Mouse (Mus musculus) myocyte (in vitro differentiated cells): Measurements from ENCODE around the gene Zfp213. TPM values are rescaled to one million over a fixed set of nuclear protein-coding genes. Genes with fewer than 3 reads are reported as not detected.
A peak's percentile ranks its signal among the peaks of the same experiment; 100 is the strongest.

ENCODE experiments used
- H3K27me3 ChIP-seq: one replicate; pipeline ENCODE4 v1.6.1; 2011; ENCODE audit not compliant: control insufficient read depth, insufficient read depth, insufficient read length
- H3K36me3 ChIP-seq: one replicate; pipeline ENCODE4 v1.6.1; 2011; ENCODE audit not compliant: control insufficient read depth, insufficient read depth
- H3K4me2 ChIP-seq: one replicate; pipeline ENCODE4 v1.6.1; 2011; ENCODE audit warnings: low read depth, control low read depth
- H3K4me3 ChIP-seq: one replicate; pipeline ENCODE4 v1.5.1; 2011; ENCODE audit warnings: mild to moderate bottlenecking, control low read depth, moderate library complexity
- H3K79me2 ChIP-seq: one replicate; pipeline ENCODE4 v1.6.1; 2011; ENCODE audit not compliant: control insufficient read depth, insufficient read depth
- H3ac ChIP-seq: one replicate; pipeline ENCODE4 v1.6.1; 2011; ENCODE audit not compliant: control insufficient read depth, insufficient read length
- CEBPB ChIP-seq: IDR thresholded peaks from 2 replicates; pipeline ENCODE4 v1.6.1; 2011; ENCODE audit warnings: mild to moderate bottlenecking, moderate library complexity; ENCODE audit not compliant: poor library complexity, insufficient read depth, severe bottlenecking
- E2F4 ChIP-seq: IDR thresholded peaks from one replicate; pipeline ENCODE4 v1.6.1; 2011; ENCODE audit warnings: mild to moderate bottlenecking, control low read depth, moderate library complexity; ENCODE audit not compliant: insufficient read depth
- MAX ChIP-seq: IDR thresholded peaks from one replicate; pipeline ENCODE4 v1.6.1; 2011; ENCODE audit warnings: low read depth, mild to moderate bottlenecking, control low read depth
- MYOD1 ChIP-seq, 3 experiments: IDR thresholded peaks; one replicate each; pipeline ENCODE4 v1.6.1; 2011; ENCODE audit warnings: control low read depth in 2 of 3, low read depth in 2 of 3, mild to moderate bottlenecking in 2 of 3, moderate library complexity in 1 of 3; ENCODE audit not compliant: insufficient read length in 2 of 3, control insufficient read depth in 1 of 3
- MYOG ChIP-seq, 3 experiments: IDR thresholded peaks; one replicate each; pipeline ENCODE4 v1.6.1; 2011; ENCODE audit warnings: control low read depth in 2 of 3, low read depth in 2 of 3, mild to moderate bottlenecking in 2 of 3; ENCODE audit not compliant: insufficient read length in 2 of 3, control insufficient read depth in 1 of 3, insufficient read depth in 1 of 3
- POLR2A ChIP-seq: IDR thresholded peaks from one replicate; pipeline ENCODE4 v1.6.1; 2011; ENCODE audit warnings: low read depth, mild to moderate bottlenecking, control low read depth, moderate library complexity; ENCODE audit not compliant: insufficient read length
- POLR2AphosphoS2 ChIP-seq: IDR thresholded peaks from one replicate; pipeline ENCODE4 v1.6.1; 2011; ENCODE audit warnings: low read depth, control low read depth; ENCODE audit not compliant: insufficient read length
- REST ChIP-seq: IDR thresholded peaks from one replicate; pipeline ENCODE4 v1.6.1; 2011; ENCODE audit warnings: mild to moderate bottlenecking, control low read depth, moderate library complexity; ENCODE audit not compliant: insufficient read depth, insufficient read length
- SRF ChIP-seq: IDR thresholded peaks from one replicate; pipeline ENCODE4 v1.6.1; 2011; ENCODE audit warnings: low read depth; ENCODE audit not compliant: control insufficient read depth, insufficient read length
- TCF12 ChIP-seq: IDR thresholded peaks from one replicate; pipeline ENCODE4 v1.6.1; 2011; ENCODE audit warnings: mild to moderate bottlenecking, control low read depth; ENCODE audit not compliant: poor library complexity, insufficient read depth, severe bottlenecking
- TCF3 ChIP-seq: IDR thresholded peaks from one replicate; pipeline ENCODE4 v1.6.1; 2011; ENCODE audit warnings: low read depth, control low read depth; ENCODE audit not compliant: insufficient read length
- USF1 ChIP-seq: IDR thresholded peaks from one replicate; pipeline ENCODE4 v1.6.1; 2011; ENCODE audit warnings: low read depth, mild to moderate bottlenecking, control low read depth, moderate library complexity
- polyA plus RNA-seq: library from polyadenylated mRNA; unstranded; fragments of >200 nt; fragmentation: generic; extraction: Trizol; gene quantifications from one replicate; pipeline ENCODE4 v1.2.1, GENCODE M21; 2012; ENCODE audit warnings: missing spikeins

Gene Zfp213
- polyA plus RNA-seq, 1 experiment = 9.9 TPM

GRCm38 (mm10) chr17:23543983-23544382 is 20.1 kb downstream of the Zfp213 start:
- TF ChIP-seq USF1 (no peak), POLR2AphosphoS2 (no peak), TCF3 (no peak), SRF (no peak), MYOG (IDR thresholded peaks at IDR 0.05; ENCODE audit: control insufficient read depth in 1 of 3, insufficient read depth in 1 of 3, insufficient read length in 2 of 3, low read depth in 2 of 3) (no peak), POLR2A (no peak), MYOD1 (IDR thresholded peaks at IDR 0.05; ENCODE audit: control insufficient read depth in 1 of 3, insufficient read length in 2 of 3, low read depth in 2 of 3) (no peak), MAX (no peak), CEBPB (no peak), TCF12 (no peak)
- no peak overlapping the region for H3K4me3 ChIP-seq
- H3K4me2 ChIP-seq = no peak overlapping the region
- H3K79me2 ChIP-seq = no peaks in the 10 kb centered on the region
- no peaks in the 10 kb centered on the region for H3K27me3 ChIP-seq
- H3K36me3 ChIP-seq = no peaks in the 10 kb centered on the region
- no peak overlapping the region for H3ac ChIP-seq

- H3K79me2 ChIP-seq = no peaks in the 10 kb centered on the region
- no peaks in the 10 kb centered on the region for H3K27me3 ChIP-seq
- TF ChIP-seq CEBPB (no peak), REST (no peak), TCF12 (no peak), POLR2AphosphoS2 (no peak), MYOD1 (IDR thresholded peaks at IDR 0.05; ENCODE audit: control insufficient read depth in 1 of 3, insufficient read length in 2 of 3, low read depth in 2 of 3) (no peak), POLR2A (no peak), MAX (no peak), E2F4 (no peak), SRF (no peak), USF1 (no peak), TCF3 (no peak), MYOG (IDR thresholded peaks at IDR 0.05; ENCODE audit: control insufficient read depth in 1 of 3, insufficient read depth in 1 of 3, insufficient read length in 2 of 3, low read depth in 2 of 3) (no peak)
- H3K36me3 ChIP-seq = no peaks in the 10 kb centered on the region
- H3ac ChIP-seq = no peak overlapping the region
- no peak overlapping the region for H3K4me2 ChIP-seq
- no peak overlapping the region for H3K4me3 ChIP-seq
Observed at GRCm38 (mm10) chr17:23543325-23543724, 20.7 kb downstream of the Zfp213 start.

DNA sequence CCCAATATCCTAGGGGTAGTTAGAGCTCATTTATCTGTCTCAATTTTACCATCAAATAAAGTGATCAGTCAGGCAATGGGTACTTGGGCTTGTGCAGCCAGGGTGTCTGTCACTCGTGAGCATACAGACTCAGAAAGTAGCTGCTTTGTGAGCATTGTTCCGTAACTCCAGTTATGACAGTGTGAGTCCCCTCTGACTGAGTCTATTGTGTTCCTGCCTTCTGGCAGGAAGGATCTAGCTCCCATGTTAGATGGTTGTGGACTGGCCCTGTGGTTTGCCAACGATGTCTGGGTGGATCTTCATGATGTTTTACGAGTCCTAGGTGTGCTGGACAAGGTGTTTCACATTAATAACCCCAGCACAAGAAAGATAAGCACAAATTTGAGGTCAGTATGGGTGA is 21.2 kb downstream of the Zfp213 start:
- H3K27me3 ChIP-seq = no peaks in the 10 kb centered on the region
- H3ac ChIP-seq = no peak overlapping the region
- no peaks in the 10 kb centered on the region for H3K79me2 ChIP-seq
- H3K4me3 ChIP-seq = no peak overlapping the region
- TF ChIP-seq POLR2A = no peak
- no peak for TF ChIP-seq MYOD1 (IDR thresholded peaks at IDR 0.05; ENCODE audit: control insufficient read depth in 1 of 3, insufficient read length in 2 of 3, low read depth in 2 of 3)
- H3K4me2 ChIP-seq = no peak overlapping the region
- H3K36me3 ChIP-seq = no peaks in the 10 kb centered on the region

DNA sequence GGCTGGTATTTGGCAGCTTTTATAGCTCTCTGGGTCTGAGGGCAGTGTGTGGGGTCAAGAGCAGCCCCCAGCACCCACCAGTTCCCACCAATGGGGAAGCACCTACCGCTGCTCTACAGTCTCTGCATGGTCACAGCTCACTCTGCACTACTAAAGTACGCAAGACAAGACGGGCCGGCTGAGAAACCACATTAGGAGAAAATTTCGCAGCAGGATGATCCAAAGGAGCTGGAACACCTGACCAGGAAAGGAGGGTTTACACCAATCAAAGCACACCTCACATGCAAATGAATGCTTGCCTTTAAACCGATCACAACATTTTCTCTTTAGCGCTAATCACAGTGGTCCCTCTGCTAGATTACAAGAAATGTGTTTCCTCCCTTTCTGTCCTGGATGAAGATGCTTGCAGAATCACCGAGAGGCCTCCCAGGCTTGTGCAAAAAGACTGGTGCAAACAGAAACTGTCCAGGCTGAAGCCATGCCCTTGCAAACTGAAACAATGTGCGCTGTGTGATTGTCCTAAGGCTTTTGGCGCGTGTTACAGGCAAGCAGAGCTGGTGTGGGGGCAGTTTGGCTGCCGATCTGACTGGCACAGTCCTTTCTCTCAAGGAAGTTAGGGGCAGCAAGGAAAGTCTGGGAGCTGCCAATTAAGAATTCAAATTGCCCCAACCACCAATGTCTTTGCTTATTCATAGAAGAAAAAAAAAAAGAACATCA is 21.9 kb downstream of the Zfp213 start:
- Histone ChIP-seq H3K36me3 (no peaks in the 10 kb centered on the region), H3ac (no peak overlapping the region), H3K27me3 (no peaks in the 10 kb centered on the region), H3K4me3 (no peak overlapping the region), H3K79me2 (no peaks in the 10 kb centered on the region), H3K4me2 (peak overlapping the region; percentile 37)
- TF ChIP-seq POLR2AphosphoS2 = no peak
- TF ChIP-seq REST = no peak
- no peak for TF ChIP-seq POLR2A
- no peak for TF ChIP-seq SRF
- no peak for TF ChIP-seq TCF3
- TF ChIP-seq USF1 = no peak
- TF ChIP-seq MAX = no peak
- TF ChIP-seq MYOD1 (IDR thresholded peaks at IDR 0.05; ENCODE audit: control insufficient read depth in 1 of 3, insufficient read length in 2 of 3, low read depth in 2 of 3) = no peak
- TF ChIP-seq CEBPB = no peak
- no peak for TF ChIP-seq E2F4
- TF ChIP-seq MYOG (IDR thresholded peaks at IDR 0.05; ENCODE audit: control insufficient read depth in 1 of 3, insufficient read depth in 1 of 3, insufficient read length in 2 of 3, low read depth in 2 of 3) = no peak
- TF ChIP-seq TCF12 = no peak
